Mouse (Mus musculus): ENCODE results near the gene Fam114a2.
A peak's percentile ranks its signal among the peaks of the same experiment; 100 is the strongest.

The Fam114a2 gene

DNA sequence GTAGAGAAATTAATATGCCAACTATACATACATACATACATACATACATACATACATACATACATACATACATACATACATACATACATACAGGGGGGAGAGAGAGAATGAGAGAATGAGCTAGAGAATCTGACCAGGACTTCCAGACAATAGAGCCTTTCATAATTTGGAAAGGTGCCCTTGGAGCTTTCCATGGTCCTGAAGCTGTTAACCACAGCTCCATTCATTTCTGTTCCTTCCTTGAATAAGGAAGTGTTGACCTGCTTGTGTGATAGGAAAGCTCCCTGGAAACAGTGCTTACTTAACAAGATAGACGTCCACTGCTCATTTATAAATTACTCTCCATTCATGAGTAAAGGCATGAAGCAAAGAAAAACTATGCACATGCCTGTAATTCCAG, 84.3 kb downstream of the Fam114a2 start:
- peak; percentile 75 for DNase-seq (ENCODE audit: low spot score)
